Mouse (Mus musculus) heart, adult 2 months (tissue): Measurements from ENCODE around the gene Tpcn1.

Experiments
- CTCF ChIP-seq: fragments of 200-600 bp; IDR thresholded peaks from 2 replicates; pipeline ENCODE4 v1.8.1; 2022; ENCODE audit warnings: antibody characterized with exemption, mild to moderate bottlenecking, moderate library complexity
- POLR2A ChIP-seq: fragments of 200-500 bp; IDR thresholded peaks from 2 replicates; pipeline ENCODE4 v1.6.1; 2011; ENCODE audit warnings: mild to moderate bottlenecking, low read depth, low read length, control low read depth; ENCODE audit not compliant: insufficient read depth

DNA sequence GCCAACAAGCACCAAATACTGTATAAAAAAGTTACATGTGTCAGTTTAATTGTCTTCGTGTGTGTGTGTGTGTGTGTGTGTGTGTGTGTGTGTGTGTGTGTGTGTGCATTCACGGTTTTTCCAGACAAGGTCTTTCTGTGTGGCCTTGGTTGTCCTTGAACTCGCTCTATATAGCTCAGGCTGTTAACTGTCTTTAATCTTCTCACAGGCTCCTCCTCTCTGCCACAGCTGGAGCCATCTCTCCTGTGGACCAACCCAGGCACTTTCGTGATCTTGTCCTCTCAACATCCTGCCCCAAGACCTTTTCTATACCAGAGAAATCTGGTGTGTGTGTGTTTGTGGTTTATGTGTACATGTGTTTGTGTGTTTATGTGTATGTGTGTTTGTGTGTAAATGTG lies 24.6 kb downstream of the Tpcn1 start:
- TF ChIP-seq CTCF (no peak), POLR2A (no peak)
